Mouse (Mus musculus): ENCODE results near the gene Lrp5.

Lrp5 gene

GRCm38 (mm10) chr19:3686215-3686894, at the start of gene Lrp5:
Gene Lrp5, minus strand, starts transcription at chr19:3686564.
- Histone ChIP-seq H3K36me3 (ENCODE audit: control insufficient read depth, insufficient read depth, low read length, poor library complexity, severe bottlenecking) (no peaks in the 10 kb centered on the region), H3K27me3 (ENCODE audit: control insufficient read depth, insufficient read depth, low read length, poor library complexity, severe bottlenecking) (no peaks in the 10 kb centered on the region; the same call in 1 of the 2 replicates)
- DNase-seq (ENCODE audit: low read depth, low spot score) = no peak

- Histone ChIP-seq H3K36me3 (ENCODE audit: control insufficient read depth, insufficient read depth, low read length, poor library complexity, severe bottlenecking) (no peaks in the 10 kb centered on the region), H3K27me3 (ENCODE audit: control insufficient read depth, insufficient read depth, low read length, poor library complexity, severe bottlenecking) (no peaks in the 10 kb centered on the region)
- no peak for DNase-seq (ENCODE audit: low read depth, low spot score)
Observed at GRCm38 (mm10) chr19:3736001-3736400, 49.6 kb upstream of the Lrp5 start.

GRCm38 (mm10) chr19:3730781-3731646, 44.6 kb upstream of the Lrp5 start:
- Histone ChIP-seq H3K27me3 (ENCODE audit: control insufficient read depth, insufficient read depth, low read length, poor library complexity, severe bottlenecking) (no peaks in the 10 kb centered on the region), H3K36me3 (ENCODE audit: control insufficient read depth, insufficient read depth, low read length, poor library complexity, severe bottlenecking) (no peaks in the 10 kb centered on the region)
- DNase-seq (ENCODE audit: low read depth, low spot score) = peak; percentile 57

- peak; percentile 23 for DNase-seq (ENCODE audit: low read depth, low spot score)
- no peaks in the 10 kb centered on the region for H3K36me3 ChIP-seq (ENCODE audit: control insufficient read depth, insufficient read depth, low read length, poor library complexity, severe bottlenecking)
- no peaks in the 10 kb centered on the region for H3K27me3 ChIP-seq (ENCODE audit: control insufficient read depth, insufficient read depth, low read length, poor library complexity, severe bottlenecking)
Observed at GRCm38 (mm10) chr19:3728901-3729300, 42.5 kb upstream of the Lrp5 start.

- H3K27me3 ChIP-seq (ENCODE audit: control insufficient read depth, insufficient read depth, low read length, poor library complexity, severe bottlenecking) = no peaks in the 10 kb centered on the region
- H3K36me3 ChIP-seq (ENCODE audit: control insufficient read depth, insufficient read depth, low read length, poor library complexity, severe bottlenecking) = no peaks in the 10 kb centered on the region
- DNase-seq (ENCODE audit: low read depth, low spot score) = peak; percentile 85
Observed at GRCm38 (mm10) chr19:3724779-3725178, 38.4 kb upstream of the Lrp5 start.

GRCm38 (mm10) chr19:3723904-3724303, 37.5 kb upstream of the Lrp5 start:
- peak; percentile 79 for DNase-seq (ENCODE audit: low read depth, low spot score)
- no peaks in the 10 kb centered on the region for H3K27me3 ChIP-seq (ENCODE audit: control insufficient read depth, insufficient read depth, low read length, poor library complexity, severe bottlenecking)
- no peaks in the 10 kb centered on the region for H3K36me3 ChIP-seq (ENCODE audit: control insufficient read depth, insufficient read depth, low read length, poor library complexity, severe bottlenecking)

- Histone ChIP-seq H3K27me3 (ENCODE audit: control insufficient read depth, insufficient read depth, low read length, poor library complexity, severe bottlenecking) (no peaks in the 10 kb centered on the region), H3K36me3 (ENCODE audit: control insufficient read depth, insufficient read depth, low read length, poor library complexity, severe bottlenecking) (no peaks in the 10 kb centered on the region)
- no peak for DNase-seq (ENCODE audit: low read depth, low spot score)
Observed at GRCm38 (mm10) chr19:3723170-3723569, 36.8 kb upstream of the Lrp5 start.

- DNase-seq (ENCODE audit: low read depth, low spot score) = peak; percentile 65
- Histone ChIP-seq H3K36me3 (ENCODE audit: control insufficient read depth, insufficient read depth, low read length, poor library complexity, severe bottlenecking) (no peaks in the 10 kb centered on the region), H3K27me3 (ENCODE audit: control insufficient read depth, insufficient read depth, low read length, poor library complexity, severe bottlenecking) (no peaks in the 10 kb centered on the region)
Observed at GRCm38 (mm10) chr19:3719362-3719891, 33.1 kb upstream of the Lrp5 start.

GRCm38 (mm10) chr19:3718481-3719361, 32.4 kb upstream of the Lrp5 start:
- no peaks in the 10 kb centered on the region for H3K36me3 ChIP-seq (ENCODE audit: control insufficient read depth, insufficient read depth, low read length, poor library complexity, severe bottlenecking)
- DNase-seq (ENCODE audit: low read depth, low spot score) = peak; percentile 85
- no peaks in the 10 kb centered on the region for H3K27me3 ChIP-seq (ENCODE audit: control insufficient read depth, insufficient read depth, low read length, poor library complexity, severe bottlenecking)

- no peak for DNase-seq (ENCODE audit: low read depth, low spot score)
Observed at GRCm38 (mm10) chr19:3714381-3714780, 28.0 kb upstream of the Lrp5 start.

GRCm38 (mm10) chr19:3710436-3710835, 24.1 kb upstream of the Lrp5 start:
- Histone ChIP-seq H3K27me3 (ENCODE audit: control insufficient read depth, insufficient read depth, low read length, poor library complexity, severe bottlenecking) (no peaks in the 10 kb centered on the region), H3K36me3 (ENCODE audit: control insufficient read depth, insufficient read depth, low read length, poor library complexity, severe bottlenecking) (no peaks in the 10 kb centered on the region)
- DNase-seq (ENCODE audit: low read depth, low spot score) = no peak

More at GRCm38 (mm10) chr19:3714381-3714780, 28.0 kb upstream of the Lrp5 start:
- no peaks in the 10 kb centered on the region for H3K36me3 ChIP-seq (ENCODE audit: control insufficient read depth, insufficient read depth, low read length, poor library complexity, severe bottlenecking)
- no peaks in the 10 kb centered on the region for H3K27me3 ChIP-seq (ENCODE audit: control insufficient read depth, insufficient read depth, low read length, poor library complexity, severe bottlenecking)

GRCm38 (mm10) chr19:3709013-3709787, 22.8 kb upstream of the Lrp5 start:
- H3K36me3 ChIP-seq (ENCODE audit: control insufficient read depth, insufficient read depth, low read length, poor library complexity, severe bottlenecking) = no peaks in the 10 kb centered on the region
- no peak for DNase-seq (ENCODE audit: low read depth, low spot score)
- no peaks in the 10 kb centered on the region for H3K27me3 ChIP-seq (ENCODE audit: control insufficient read depth, insufficient read depth, low read length, poor library complexity, severe bottlenecking)

- Histone ChIP-seq H3K36me3 (ENCODE audit: control insufficient read depth, insufficient read depth, low read length, poor library complexity, severe bottlenecking) (no peaks in the 10 kb centered on the region), H3K27me3 (ENCODE audit: control insufficient read depth, insufficient read depth, low read length, poor library complexity, severe bottlenecking) (no peaks in the 10 kb centered on the region)
- peak; percentile 96 for DNase-seq (ENCODE audit: low read depth, low spot score)
Observed at GRCm38 (mm10) chr19:3708078-3709012, 22.0 kb upstream of the Lrp5 start, which contains the start of gene 1810055G02Rik. Gene 1810055G02Rik, plus strand, starts transcription at chr19:3708293.

Data from splenic B cell, adult 2 months (primary cell).